ENCODE assay signal across 7 mouse cellular contexts in the genomic region with DNA sequence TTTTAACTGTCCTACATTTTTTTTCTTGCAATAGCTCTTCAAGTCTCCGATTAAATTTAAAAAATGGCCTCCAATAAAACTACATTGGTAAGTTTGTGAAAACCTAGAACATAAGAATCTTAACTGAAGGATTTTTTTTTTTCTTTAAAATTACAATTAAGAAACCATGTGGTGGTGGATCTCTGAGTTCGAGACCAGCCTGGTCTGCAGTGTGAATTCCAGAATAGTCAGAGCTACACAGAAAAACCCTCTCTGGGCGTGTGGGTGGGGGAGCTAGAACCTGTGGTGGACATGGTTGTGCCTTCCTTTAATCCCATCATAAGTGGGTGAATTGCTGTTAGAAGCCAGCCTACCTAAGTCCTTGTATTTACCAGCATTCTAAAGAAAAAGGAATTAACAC. TPM values are rescaled to one million over a fixed set of nuclear protein-coding genes. Genes with fewer than 3 reads are reported as not detected.
DNase-seq lines count a peak whose midpoint lies in the region; ATAC-seq and TF ChIP-seq lines count a peak whose summit lies in the region.

No protein-coding gene starts in this region.

- peak overlapping the region; percentile 97; the same call in 1 of the 2 replicates for H3K4me3 ChIP-seq in lung, postnatal 0 days (ENCODE audit: low read depth, low read length)
- peak overlapping the region; percentile 87 for H3K4me3 ChIP-seq in embryonic facial prominence, embryonic 15.5 days (replicated peaks)
- peak overlapping the region; percentile 97 for H3K4me3 ChIP-seq in limb, embryonic 10.5 days
- peak overlapping the region; percentile 98 for H3K4me3 ChIP-seq in stomach, embryonic 14.5 days (ENCODE audit: low read depth, low read length)

- H3K27ac ChIP-seq in lung, postnatal 0 days (ENCODE audit: low read length) = no peak overlapping the region
- H3K27ac ChIP-seq in embryonic facial prominence, embryonic 15.5 days (replicated peaks) = no peak overlapping the region
- H3K27ac ChIP-seq in limb, embryonic 10.5 days = peak overlapping the region; percentile 99
- H3K27ac ChIP-seq in stomach, embryonic 14.5 days (ENCODE audit: low read length) = no peak overlapping the region; the same call in 1 of the 2 replicates

- TF ChIP-seq CTCF in lung, postnatal 0 days (IDR thresholded peaks at IDR 0.05) = no peak

- H3K36me3 ChIP-seq in lung, postnatal 0 days (ENCODE audit: insufficient read depth, low read length) = 0 out of 2 replicates have a peak, but pooled peaks cover 4% of the 10 kb centered on the region
- peaks cover 35% of the 10 kb centered on the region for H3K36me3 ChIP-seq in embryonic facial prominence, embryonic 15.5 days
- peaks cover 61% of the 10 kb centered on the region for H3K36me3 ChIP-seq in limb, embryonic 10.5 days
- H3K36me3 ChIP-seq in stomach, embryonic 14.5 days (ENCODE audit: control insufficient read depth, insufficient read depth, low read length) = peaks cover 45% of the 10 kb centered on the region

- no peak for ATAC-seq in lung, postnatal 0 days
- no peak for ATAC-seq in embryonic facial prominence, embryonic 15.5 days (ENCODE audit: insufficient number of reproducible peaks, low FRiP score, low TSS enrichment, low read depth)
- ATAC-seq in stomach, embryonic 14.5 days (ENCODE audit: insufficient number of reproducible peaks, insufficient read depth, low FRiP score, low read depth) = no peak

- DNase-seq in lung, postnatal 0 days (ENCODE audit: low spot score) = no peak
- DNase-seq in lung, postnatal 14 days = no peak
- peak; percentile 31 for DNase-seq in limb, embryonic 10.5 days (ENCODE audit: low spot score)
- no peak for DNase-seq in ovary, postnatal 14 days (ENCODE audit: low spot score)
- no peak for DNase-seq in adrenal gland, postnatal 14 days

- no peaks in the 10 kb centered on the region for H3K9me3 ChIP-seq in lung, postnatal 0 days (ENCODE audit: low read length)
- H3K9me3 ChIP-seq in embryonic facial prominence, embryonic 15.5 days (replicated peaks) = no peaks in the 10 kb centered on the region
- no peaks in the 10 kb centered on the region for H3K9me3 ChIP-seq in limb, embryonic 10.5 days (replicated peaks)
- no peaks in the 10 kb centered on the region for H3K9me3 ChIP-seq in stomach, embryonic 14.5 days (ENCODE audit: control insufficient read depth, low read depth, low read length)

- no peak for TF ChIP-seq EP300 in lung, postnatal 0 days (IDR thresholded peaks at IDR 0.05)

- WGBS in lung, postnatal 0 days = 11% methylated on average over 3 of the region's 3 CpGs
- WGBS in embryonic facial prominence, embryonic 15.5 days = 10% methylated on average over 3 of the region's 3 CpGs
- WGBS in limb, embryonic 10.5 days = 29% methylated on average over 3 of the region's 3 CpGs
- 5% methylated on average over 3 of the region's 3 CpGs for WGBS in stomach, embryonic 14.5 days

- peak overlapping the region; percentile 58; the same call in 1 of the 2 replicates for H3K4me2 ChIP-seq in lung, postnatal 0 days (replicated peaks; ENCODE audit: low read depth, low read length)
- peak overlapping the region; percentile 51 for H3K4me2 ChIP-seq in embryonic facial prominence, embryonic 15.5 days (replicated peaks)
- H3K4me2 ChIP-seq in stomach, embryonic 14.5 days (replicated peaks; ENCODE audit: low read depth, low read length) = peak overlapping the region; percentile 56

- no peak overlapping the region for H3K9ac ChIP-seq in lung, postnatal 0 days (replicated peaks; ENCODE audit: low read depth)
- peak overlapping the region; percentile 18; the same call in 1 of the 2 replicates for H3K9ac ChIP-seq in embryonic facial prominence, embryonic 15.5 days
- peak overlapping the region; percentile 99 for H3K9ac ChIP-seq in stomach, embryonic 14.5 days (replicated peaks; ENCODE audit: low read depth, low read length)

- 0 out of 2 replicates have a peak, but pooled peaks cover 3% of the 10 kb centered on the region for H3K4me1 ChIP-seq in lung, postnatal 0 days (ENCODE audit: insufficient read depth, low read depth, low read length)
- H3K4me1 ChIP-seq in embryonic facial prominence, embryonic 15.5 days = peaks cover 16% of the 10 kb centered on the region
- H3K4me1 ChIP-seq in limb, embryonic 10.5 days = peaks cover 24% of the 10 kb centered on the region
- peaks cover 19% of the 10 kb centered on the region for H3K4me1 ChIP-seq in stomach, embryonic 14.5 days (ENCODE audit: control insufficient read depth, insufficient read depth, low read length)

- no peaks in the 10 kb centered on the region for H3K27me3 ChIP-seq in lung, postnatal 0 days (replicated peaks; ENCODE audit: insufficient read depth, low read length)
- no peaks in the 10 kb centered on the region for H3K27me3 ChIP-seq in embryonic facial prominence, embryonic 15.5 days
- no peaks in the 10 kb centered on the region for H3K27me3 ChIP-seq in limb, embryonic 10.5 days (ENCODE audit: low read depth, poor library complexity, severe bottlenecking)
- no peaks in the 10 kb centered on the region for H3K27me3 ChIP-seq in stomach, embryonic 14.5 days (ENCODE audit: control insufficient read depth, insufficient read depth, low read length)

RNA-seq across cellular contexts. Expression of a gene that starts 1.6 kb away (rescaled TPM):
- 233 and 240 TPM in 2 replicates for polyA plus RNA-seq in lung, postnatal 0 days (2015; fragmentation: Nextera tagmentation; extraction: Ambion mirVana)
- polyA plus RNA-seq in embryonic facial prominence, embryonic 15.5 days (2015; fragmentation: Nextera tagmentation; extraction: Ambion mirVana) = 380 and 384 TPM in 2 replicates
- 639 and 665 TPM in 2 replicates for polyA plus RNA-seq in limb, embryonic 10.5 days (2016; fragmentation: Nextera tagmentation; extraction: Ambion mirVana)
- 500 and 504 TPM in 2 replicates for polyA plus RNA-seq in stomach, embryonic 14.5 days (2014; fragmentation: Nextera tagmentation; extraction: Ambion mirVana)
- total RNA-seq in adrenal gland, postnatal 14 days (2021) = 111 and 114 TPM in 2 replicates

RNA-seq across cellular contexts. Expression of a gene that starts 2.1 kb away (rescaled TPM):
- polyA plus RNA-seq in lung, postnatal 0 days (2015; fragmentation: Nextera tagmentation; extraction: Ambion mirVana) = 613 and 721 TPM in 2 replicates
- polyA plus RNA-seq in embryonic facial prominence, embryonic 15.5 days (2015; fragmentation: Nextera tagmentation; extraction: Ambion mirVana) = 1,589 and 1,636 TPM in 2 replicates
- 1,996 and 2,303 TPM in 2 replicates for polyA plus RNA-seq in limb, embryonic 10.5 days (2016; fragmentation: Nextera tagmentation; extraction: Ambion mirVana)
- 1,176 and 1,224 TPM in 2 replicates for polyA plus RNA-seq in stomach, embryonic 14.5 days (2014; fragmentation: Nextera tagmentation; extraction: Ambion mirVana)
- 794 and 798 TPM in 2 replicates for total RNA-seq in adrenal gland, postnatal 14 days (2021)

RNA-seq across cellular contexts. Expression of a gene that starts 39.3 kb away (rescaled TPM):
- 2.9 and 3.0 TPM in 2 replicates for polyA plus RNA-seq in lung, postnatal 0 days (2015; fragmentation: Nextera tagmentation; extraction: Ambion mirVana)
- polyA plus RNA-seq in embryonic facial prominence, embryonic 15.5 days (2015; fragmentation: Nextera tagmentation; extraction: Ambion mirVana) = 6.5 and 9.4 TPM in 2 replicates
- polyA plus RNA-seq in limb, embryonic 10.5 days (2016; fragmentation: Nextera tagmentation; extraction: Ambion mirVana) = 0.39 and 0.56 TPM in 2 replicates
- 7.5 and 9.3 TPM in 2 replicates for polyA plus RNA-seq in stomach, embryonic 14.5 days (2014; fragmentation: Nextera tagmentation; extraction: Ambion mirVana)
- 0.33 and 0.38 TPM in 2 replicates for total RNA-seq in adrenal gland, postnatal 14 days (2021)

RNA-seq across cellular contexts. Expression of a gene that starts 51.9 kb away (rescaled TPM):
- polyA plus RNA-seq in lung, postnatal 0 days (2015; fragmentation: Nextera tagmentation; extraction: Ambion mirVana) = 11.8 and 14.3 TPM in 2 replicates
- 13.4 and 13.8 TPM in 2 replicates for polyA plus RNA-seq in embryonic facial prominence, embryonic 15.5 days (2015; fragmentation: Nextera tagmentation; extraction: Ambion mirVana)
- polyA plus RNA-seq in limb, embryonic 10.5 days (2016; fragmentation: Nextera tagmentation; extraction: Ambion mirVana) = 14.6 and 16.0 TPM in 2 replicates
- 17.6 and 20.0 TPM in 2 replicates for polyA plus RNA-seq in stomach, embryonic 14.5 days (2014; fragmentation: Nextera tagmentation; extraction: Ambion mirVana)
- total RNA-seq in adrenal gland, postnatal 14 days (2021) = 51.6 and 57.2 TPM in 2 replicates
